Mouse (Mus musculus) MEL (cell line): ENCODE measurements around the gene Snu13. TPM values are rescaled to one million over a fixed set of nuclear protein-coding genes. Genes with fewer than 3 reads are reported as not detected.
A peak's percentile ranks its signal among the peaks of the same experiment; 100 is the strongest.

Source experiments
- BHLHE40 ChIP-seq: IDR thresholded peaks from 2 replicates; pipeline ENCODE4 v1.6.1; 2012; ENCODE audit warnings: low read depth, mild to moderate bottlenecking, inconsistent platforms, low read length, improper control_type of control experiment, borderline replicate concordance
- CHD1 ChIP-seq: IDR thresholded peaks from 2 replicates; pipeline ENCODE4 v1.6.1; 2012; ENCODE audit warnings: low read depth, mild to moderate bottlenecking, inconsistent platforms, low read length, improper control_type of control experiment
- CHD2 ChIP-seq: IDR thresholded peaks from 2 replicates; pipeline ENCODE4 v1.6.1; 2011; ENCODE audit warnings: low read length, improper control_type of control experiment
- KAT2A ChIP-seq: conservative IDR thresholded peaks from 2 replicates; pipeline ENCODE4 v1.6.1; 2012; ENCODE audit warnings: low read depth, low read length, improper control_type of control experiment, inconsistent platforms
- MXI1 ChIP-seq: IDR thresholded peaks from 2 replicates; pipeline ENCODE4 v1.6.1; 2011; ENCODE audit warnings: mild to moderate bottlenecking, low read depth, low read length, improper control_type of control experiment
- NRF1 ChIP-seq: IDR thresholded peaks from 2 replicates; pipeline ENCODE4 v1.6.1; 2014; ENCODE audit warnings: low read depth, mild to moderate bottlenecking, inconsistent platforms, low read length, improper control_type of control experiment, moderate library complexity; ENCODE audit not compliant: poor library complexity, insufficient read depth, severe bottlenecking
- SMC3 ChIP-seq: IDR thresholded peaks from 2 replicates; pipeline ENCODE4 v1.6.1; 2011; ENCODE audit warnings: low read depth, low read length, improper control_type of control experiment
- UBTF ChIP-seq: IDR thresholded peaks from 2 replicates; pipeline ENCODE4 v1.6.1; 2012; ENCODE audit warnings: low read depth, mild to moderate bottlenecking, inconsistent platforms, low read length, improper control_type of control experiment, moderate library complexity, borderline replicate concordance; ENCODE audit not compliant: insufficient read depth
- polyA plus RNA-seq, 2 experiments: library from polyadenylated mRNA; stranded (reverse) in 1 of 2; unstranded in 1 of 2; fragments of >175 nt in 1 of 2; fragments of >200 nt in 1 of 2; gene quantifications; 2 replicates each; pipeline versions ENCODE4 v1.2.1 to v1.2.4; 2012; ENCODE audit warnings: low replicate concordance in 2 of 2, low read depth in 1 of 2; ENCODE audit not compliant: insufficient read length in 2 of 2, insufficient read depth in 1 of 2, missing spikeins in 1 of 2
- total RNA-seq: library from RNA; depleted of rRNA; stranded (reverse); fragments of 300-350 nt; gene quantifications from 2 replicates; pipeline ENCODE4 v1.2.3, GENCODE M21; 2012; rRNA removed

Gene Snu13
- total and polyA plus RNA-seq, 3 experiments, result 196 to 375 (median 297) TPM

- TF ChIP-seq KAT2A (no peak), BHLHE40 (0 out of 2 replicates have a peak, but pooled peaks have one; percentile 27), SMC3 (peak; percentile 20), NRF1 (no peak), UBTF (no peak), CHD2 (peak; percentile 59; the same call in 1 of the 2 replicates), MXI1 (peak; percentile 23; the same call in 1 of the 2 replicates), CHD1 (no peak)
These were observed 56.8 kb downstream of the Snu13 start (continued) for GRCm38 (mm10) chr15:81990549-81990948.

Other genes starting within 250 kb of the Snu13 start
- 11.6 and 12.3 TPM in 2 replicates for gene Tef, start 245.2 kb downstream of the Snu13 start, total RNA-seq
- 10 to 100 TPM in 1 of 2 experiments, not detected in 1; 21.7 TPM for gene Tef, start 245.2 kb downstream of the Snu13 start, polyA plus RNA-seq
- 21.6 and 23.5 TPM in 2 replicates for gene Tob2, start 188.8 kb downstream of the Snu13 start, total RNA-seq
- 10 to 100 TPM in 1 of 2 experiments, not detected in 1; 20.7 TPM for gene Tob2, start 188.8 kb downstream of the Snu13 start, polyA plus RNA-seq
- 112 and 128 TPM in 2 replicates for gene Phf5a, start 175.7 kb downstream of the Snu13 start, total RNA-seq
- 100 to 1,000 TPM in 1 of 2 experiments, not detected in 1; 164 TPM for gene Phf5a, start 175.7 kb downstream of the Snu13 start, polyA plus RNA-seq
- 241 and 248 TPM in 2 replicates for gene Aco2, start 175.3 kb downstream of the Snu13 start, total RNA-seq
- gene Aco2, start 175.3 kb downstream of the Snu13 start, polyA plus RNA-seq, result 1,000 to 10,000 TPM in 1 of 2 experiments, 100 to 1,000 TPM in 1; 447 to 1,242 TPM
- 87.9 and 109 TPM in 2 replicates for gene Polr3h, start 121.4 kb downstream of the Snu13 start, total RNA-seq
- 100 to 1,000 TPM in 1 of 2 experiments, not detected in 1; 304 TPM for gene Polr3h, start 121.4 kb downstream of the Snu13 start, polyA plus RNA-seq
- gene Csdc2, start 110.8 kb downstream of the Snu13 start, total RNA-seq, result not detected in 2 replicates
- gene Csdc2, start 110.8 kb downstream of the Snu13 start, polyA plus RNA-seq, result not detected
- 72.7 and 77.5 TPM in 2 replicates for gene Pmm1, start 86.7 kb downstream of the Snu13 start, total RNA-seq
- 100 to 1,000 TPM in 1 of 2 experiments, not detected in 1; 111 TPM for gene Pmm1, start 86.7 kb downstream of the Snu13 start, polyA plus RNA-seq
- not detected in 2 replicates for gene 1700029P11Rik, start 67.1 kb downstream of the Snu13 start, total RNA-seq
- under 1 TPM in 1 of 2 experiments, not detected in 1; 0.07 TPM for gene 1700029P11Rik, start 67.1 kb downstream of the Snu13 start, polyA plus RNA-seq
- 90.3 and 108 TPM in 2 replicates for gene Xrcc6, start 59.8 kb downstream of the Snu13 start, total RNA-seq
- gene Xrcc6, start 59.8 kb downstream of the Snu13 start, polyA plus RNA-seq, result 100 to 1,000 TPM in 1 of 2 experiments, not detected in 1; 108 TPM
- 22.6 and 26.3 TPM in 2 replicates for gene Desi1, start 13.7 kb downstream of the Snu13 start, total RNA-seq
- gene Desi1, start 13.7 kb downstream of the Snu13 start, polyA plus RNA-seq, result 100 to 1,000 TPM in 1 of 2 experiments, not detected in 1; 116 TPM
- not detected in 2 replicates for gene 4930407I10Rik, start 11.6 kb upstream of the Snu13 start, total RNA-seq
- not detected for gene 4930407I10Rik, start 11.6 kb upstream of the Snu13 start, polyA plus RNA-seq
- not detected in 2 replicates for gene Mei1, start 22.4 kb upstream of the Snu13 start, total RNA-seq
- not detected for gene Mei1, start 22.4 kb upstream of the Snu13 start, polyA plus RNA-seq
- gene Ccdc134, start 80.3 kb upstream of the Snu13 start, total RNA-seq, result 11.8 and 19.7 TPM in 2 replicates
- 10 to 100 TPM in 1 of 2 experiments, not detected in 1; 17.5 TPM for gene Ccdc134, start 80.3 kb upstream of the Snu13 start, polyA plus RNA-seq
- 40.5 and 52.2 TPM in 2 replicates for gene Srebf2, start 99.6 kb upstream of the Snu13 start, total RNA-seq
- gene Srebf2, start 99.6 kb upstream of the Snu13 start, polyA plus RNA-seq, result 100 to 1,000 TPM in 1 of 2 experiments, not detected in 1; 161 TPM
- not detected in 2 replicates for gene Shisa8, start 165.2 kb upstream of the Snu13 start, total RNA-seq
- under 1 TPM in 1 of 2 experiments, not detected in 1; 0.10 TPM for gene Shisa8, start 165.2 kb upstream of the Snu13 start, polyA plus RNA-seq
- gene Tnfrsf13c, start 176.8 kb upstream of the Snu13 start, total RNA-seq, result 1.5 TPM in 2 replicates
- under 1 TPM in 1 of 2 experiments, not detected in 1; 0.63 TPM for gene Tnfrsf13c, start 176.8 kb upstream of the Snu13 start, polyA plus RNA-seq
- 23.5 and 23.7 TPM in 2 replicates for gene Cenpm, start 197.2 kb upstream of the Snu13 start, total RNA-seq
- gene Cenpm, start 197.2 kb upstream of the Snu13 start, polyA plus RNA-seq, result 10 to 100 TPM in 1 of 2 experiments, not detected in 1; 56.3 TPM
- gene 1500009C09Rik, start 204.8 kb upstream of the Snu13 start, total RNA-seq, result not detected in 2 replicates
- gene 1500009C09Rik, start 204.8 kb upstream of the Snu13 start, polyA plus RNA-seq, result not detected
- not detected in 2 replicates for gene Sept3, start 227.3 kb upstream of the Snu13 start, total RNA-seq
- not detected for gene Sept3, start 227.3 kb upstream of the Snu13 start, polyA plus RNA-seq